Mouse (Mus musculus): ENCODE measurements around the gene Olfr1443. TPM values are rescaled to one million over a fixed set of nuclear protein-coding genes. Genes with fewer than 3 reads are reported as not detected.

The Olfr1443 gene
- total RNA-seq, 2 experiments from 2014 or later, result not detected

- ATAC-seq (ENCODE audit: poor library complexity, severe bottlenecking), result no peak
Measured at GRCm38 (mm10) chr19:12731036-12731435, 53.1 kb downstream of the Olfr1443 start.

GRCm38 (mm10) chr19:12731950-12732349 lies 54.0 kb downstream of the Olfr1443 start:
- ATAC-seq (ENCODE audit: poor library complexity, severe bottlenecking), result no peak

Other genes starting within 250 kb of the Olfr1443 start
- gene Mpeg1, start 217.3 kb upstream of the Olfr1443 start, total RNA-seq (2015), result 1,084 and 1,137 TPM in 2 replicates
- 543 and 663 TPM in 2 replicates for gene Mpeg1, start 217.3 kb upstream of the Olfr1443 start, total RNA-seq (2017)
- gene Dtx4, start 176.7 kb upstream of the Olfr1443 start, total RNA-seq (2015), result 7.3 and 9.9 TPM in 2 replicates
- gene Dtx4, start 176.7 kb upstream of the Olfr1443 start, total RNA-seq (2017), result 8.3 and 9.0 TPM in 2 replicates
- 308 and 344 TPM in 2 replicates for gene Fam111a, start 132.4 kb upstream of the Olfr1443 start, total RNA-seq (2015)
- gene Fam111a, start 132.4 kb upstream of the Olfr1443 start, total RNA-seq (2017), result 409 TPM in 2 replicates
- not detected in 2 replicates for gene Gm4952, start 78.1 kb upstream of the Olfr1443 start, total RNA-seq (2015)
- not detected in 2 replicates for gene Gm4952, start 78.1 kb upstream of the Olfr1443 start, total RNA-seq (2017)
- gene Glyat, start 44.8 kb upstream of the Olfr1443 start, total RNA-seq (2015), result not detected in 2 replicates
- not detected in 2 replicates for gene Glyat, start 44.8 kb upstream of the Olfr1443 start, total RNA-seq (2017)
- not detected in 2 replicates for gene Olfr1442, start 7.7 kb upstream of the Olfr1443 start, total RNA-seq (2015)
- gene Olfr1442, start 7.7 kb upstream of the Olfr1443 start, total RNA-seq (2017), result not detected in 2 replicates
- not detected in 2 replicates for gene Keg1, start 17.7 kb downstream of the Olfr1443 start, total RNA-seq (2015)
- gene Keg1, start 17.7 kb downstream of the Olfr1443 start, total RNA-seq (2017), result not detected in 2 replicates
- gene Cntf, start 87.5 kb downstream of the Olfr1443 start, total RNA-seq (2015), result 4.1 and 5.0 TPM in 2 replicates
- 1.5 and 2.5 TPM in 2 replicates for gene Cntf, start 87.5 kb downstream of the Olfr1443 start, total RNA-seq (2017)
- 56.9 and 61.3 TPM in 2 replicates for gene Zfp91, start 118.0 kb downstream of the Olfr1443 start, total RNA-seq (2015)
- 72.9 and 88.1 TPM in 2 replicates for gene Zfp91, start 118.0 kb downstream of the Olfr1443 start, total RNA-seq (2017)
- gene Lpxn, start 118.1 kb downstream of the Olfr1443 start, total RNA-seq (2015), result 29.7 and 33.0 TPM in 2 replicates
- 26.4 and 27.2 TPM in 2 replicates for gene Lpxn, start 118.1 kb downstream of the Olfr1443 start, total RNA-seq (2017)
- gene Gm5244, start 168.6 kb downstream of the Olfr1443 start, total RNA-seq (2015), result not detected in 2 replicates
- gene Gm5244, start 168.6 kb downstream of the Olfr1443 start, total RNA-seq (2017), result not detected in 2 replicates
- gene Olfr1444, start 179.2 kb downstream of the Olfr1443 start, total RNA-seq (2015), result 0.62 TPM in 1 of 2 replicates, not detected in the other
- 0.44 TPM in 1 of 2 replicates, not detected in the other for gene Olfr1444, start 179.2 kb downstream of the Olfr1443 start, total RNA-seq (2017)
- gene Olfr1445, start 205.7 kb downstream of the Olfr1443 start, total RNA-seq (2015), result not detected in 2 replicates
- gene Olfr1445, start 205.7 kb downstream of the Olfr1443 start, total RNA-seq (2017), result not detected in 2 replicates
- not detected in 2 replicates for gene Olfr1446, start 215.4 kb downstream of the Olfr1443 start, total RNA-seq (2015)
- not detected in 2 replicates for gene Olfr1446, start 215.4 kb downstream of the Olfr1443 start, total RNA-seq (2017)
- gene Olfr1447, start 225.6 kb downstream of the Olfr1443 start, total RNA-seq (2015), result not detected in 2 replicates
- not detected in 2 replicates for gene Olfr1447, start 225.6 kb downstream of the Olfr1443 start, total RNA-seq (2017)
- gene Olfr1448, start 246.3 kb downstream of the Olfr1443 start, total RNA-seq (2015), result not detected in 2 replicates
- gene Olfr1448, start 246.3 kb downstream of the Olfr1443 start, total RNA-seq (2017), result not detected in 2 replicates